Mouse (Mus musculus) CH12.LX (cell line): ENCODE measurements around the gene Gm42421. TPM values are rescaled to one million over a fixed set of nuclear protein-coding genes. Genes with fewer than 3 reads are reported as not detected.

Experiments
- DNase-seq: peaks from one replicate; pipeline ENCODE4 v3.0.0-alpha.2; 2013; ENCODE audit errors: extremely low read depth
- H3K27ac ChIP-seq: 2 replicates; pipeline ENCODE4 v1.5.1; 2012; ENCODE audit warnings: low read depth, mild to moderate bottlenecking, control low read depth, moderate library complexity; ENCODE audit not compliant: insufficient read depth
- H3K27me3 ChIP-seq: replicated peaks from 2 replicates; pipeline ENCODE3; 2012; ENCODE audit warnings: inconsistent platforms
- H3K36me3 ChIP-seq, 2 experiments: replicated peaks in 1 of 2; 2 replicates each; pipeline versions ENCODE3 to v1.6.1; 2012; ENCODE audit warnings: inconsistent platforms in 1 of 2, low read length in 1 of 2, mild to moderate bottlenecking in 1 of 2, mixed read lengths in 1 of 2, moderate library complexity in 1 of 2; ENCODE audit not compliant: control insufficient read depth in 1 of 2, insufficient read depth in 1 of 2
- H3K4me1 ChIP-seq, 2 experiments: 2 replicates each; pipeline ENCODE4 v1.6.1; 2012; ENCODE audit warnings: inconsistent platforms in 1 of 2, moderate library complexity in 1 of 2; ENCODE audit not compliant: insufficient read depth in 2 of 2, control insufficient read depth in 1 of 2
- H3K4me2 ChIP-seq: 2 replicates; pipeline ENCODE4 v1.6.1; 2012; ENCODE audit warnings: low read depth, mild to moderate bottlenecking, control low read depth; ENCODE audit not compliant: poor library complexity, insufficient read depth, severe bottlenecking
- H3K4me3 ChIP-seq, 3 experiments: fragments of 150-350 bp in 1 of 3; sonication (generic) in 1 of 3; replicated peaks in 1 of 3; 2 replicates each; pipeline versions ENCODE3 to v1.5.1; 2011 to 2012; ENCODE audit warnings: low read depth in 2 of 3, low read length in 2 of 3, mild to moderate bottlenecking in 2 of 3, moderate library complexity in 2 of 3, control low read depth in 1 of 3, improper control_type of control experiment in 1 of 3, inconsistent platforms in 1 of 3, mixed read lengths in 1 of 3; ENCODE audit not compliant: poor library complexity in 1 of 3
- H3K79me2 ChIP-seq: replicated peaks from 2 replicates; pipeline ENCODE4 v1.6.1; 2012; ENCODE audit warnings: mild to moderate bottlenecking, moderate library complexity; ENCODE audit not compliant: control insufficient read depth, poor library complexity, insufficient read depth, severe bottlenecking; ENCODE audit errors: extremely low read depth
- H3K9ac ChIP-seq: 2 replicates; pipeline ENCODE4 v1.6.1; 2012; ENCODE audit warnings: low read depth, mild to moderate bottlenecking, control low read depth, moderate library complexity; ENCODE audit not compliant: insufficient read depth
- H3K9me3 ChIP-seq: replicated peaks from 2 replicates; pipeline ENCODE3; 2012; ENCODE audit warnings: low read length, inconsistent platforms, mixed read lengths
- BHLHE40 ChIP-seq: IDR thresholded peaks from 2 replicates; pipeline ENCODE4 v1.6.1; 2011; ENCODE audit warnings: mild to moderate bottlenecking, low read depth, low read length, improper control_type of control experiment
- CHD1 ChIP-seq: IDR thresholded peaks from 2 replicates; pipeline ENCODE4 v1.6.1; 2012; ENCODE audit warnings: low read depth, low read length, improper control_type of control experiment, inconsistent platforms
- CHD2 ChIP-seq: IDR thresholded peaks from 2 replicates; pipeline ENCODE4 v1.6.1; 2011; ENCODE audit warnings: low read length, improper control_type of control experiment
- CTCF ChIP-seq, 2 experiments: IDR thresholded peaks in 1 of 2; conservative IDR thresholded peaks in 1 of 2; 2 replicates each; pipeline ENCODE4 v1.5.1; 2011 to 2012; ENCODE audit warnings: low read depth in 2 of 2, low read length in 2 of 2, improper control_type of control experiment in 1 of 2, inconsistent platforms in 1 of 2, mild to moderate bottlenecking in 1 of 2, moderate library complexity in 1 of 2
- E2F4 ChIP-seq: IDR thresholded peaks from 2 replicates; pipeline ENCODE4 v1.6.1; 2011; ENCODE audit warnings: low read depth, low read length, improper control_type of control experiment; ENCODE audit not compliant: insufficient replicate concordance
- EP300 ChIP-seq: IDR thresholded peaks from 2 replicates; pipeline ENCODE4 v1.6.1; 2011; ENCODE audit warnings: low read length, improper control_type of control experiment
- ETS1 ChIP-seq: conservative IDR thresholded peaks from 2 replicates; pipeline ENCODE4 v1.6.1; 2012; ENCODE audit warnings: low read depth, mild to moderate bottlenecking, inconsistent platforms, low read length, improper control_type of control experiment, moderate library complexity
- IRF4 ChIP-seq: IDR thresholded peaks from 2 replicates; pipeline ENCODE4 v1.6.1; 2014; ENCODE audit warnings: low read depth, mild to moderate bottlenecking, inconsistent platforms, low read length, improper control_type of control experiment
- JUND ChIP-seq: conservative IDR thresholded peaks from 2 replicates; pipeline ENCODE4 v1.6.1; 2011; ENCODE audit warnings: low read depth, low read length, improper control_type of control experiment
- MYC ChIP-seq: IDR thresholded peaks from 2 replicates; pipeline ENCODE4 v1.6.1; 2011; ENCODE audit warnings: low read depth, mild to moderate bottlenecking, improper control_type of control experiment, low read length
- NELFE ChIP-seq: IDR thresholded peaks from 2 replicates; pipeline ENCODE4 v1.6.1; 2011; ENCODE audit warnings: low read depth, low read length, improper control_type of control experiment
- POLR2AphosphoS2 ChIP-seq: IDR thresholded peaks from 2 replicates; pipeline ENCODE4 v1.6.1; 2011; ENCODE audit warnings: low read depth, low read length, improper control_type of control experiment
- RAD21 ChIP-seq: IDR thresholded peaks from 2 replicates; pipeline ENCODE4 v1.6.1; 2011; ENCODE audit warnings: low read depth, mild to moderate bottlenecking, low read length, improper control_type of control experiment, moderate library complexity
- SMC3 ChIP-seq: IDR thresholded peaks from 2 replicates; pipeline ENCODE4 v1.6.1; 2011; ENCODE audit warnings: low read depth, low read length, improper control_type of control experiment
- UBTF ChIP-seq: IDR thresholded peaks from 2 replicates; pipeline ENCODE4 v1.6.1; 2012; ENCODE audit warnings: low read depth, mild to moderate bottlenecking, inconsistent platforms, low read length, improper control_type of control experiment, moderate library complexity
- USF2 ChIP-seq: conservative IDR thresholded peaks from 2 replicates; pipeline ENCODE4 v1.6.1; 2011; ENCODE audit warnings: low read depth, low read length, improper control_type of control experiment
- ZKSCAN1 ChIP-seq: IDR thresholded peaks from 2 replicates; pipeline ENCODE4 v1.6.1; 2012; ENCODE audit warnings: low read depth, inconsistent platforms, low read length, improper control_type of control experiment, borderline replicate concordance
- ZMIZ1 ChIP-seq: IDR thresholded peaks from 2 replicates; pipeline ENCODE4 v1.6.1; 2012; ENCODE audit warnings: low read depth, mild to moderate bottlenecking, inconsistent platforms, low read length, improper control_type of control experiment
- dilution Hi-C: fragments of 300-500 bp; cut with MboI; formaldehyde crosslinking; loops from 2 replicates; pipeline ENCODE4 v1.14.3; 2020; ENCODE audit warnings: low sequenced_read_pairs; ENCODE audit not compliant: extremely low pct_unique_long_range_greater_than_20kb, extremely low pct_ligation_motif_present
- in situ Hi-C: fragments of 300-500 bp; cut with MboI; formaldehyde crosslinking; loops from 3 replicates; pipeline ENCODE4 v1.14.3; 2019; ENCODE audit warnings: low sequenced_read_pairs, low pct_ligation_motif_present, low pct_unique_long_range_greater_than_20kb, mixed read lengths
- polyA plus RNA-seq: library from polyadenylated mRNA; unstranded; fragments of >175 nt; gene quantifications from 2 replicates; pipeline ENCODE4 v1.2.1, GENCODE M21; 2012; ENCODE audit warnings: low read depth; ENCODE audit not compliant: insufficient read length
- total RNA-seq, 2 experiments: library from RNA; depleted of rRNA; stranded (reverse); fragments of 300-350 nt in 1 of 2; fragments of >200 nt in 1 of 2; gene quantifications; 2 replicates each; pipeline ENCODE4 v1.2.3; 2012 to 2014

Gm42421 gene
- total and polyA plus RNA-seq, 3 experiments: 0.59 to 1.4 (median 1.0) TPM

GRCm38 (mm10) chr5:143890741-143891140, 37.2 kb upstream of the Gm42421 start:
- TF ChIP-seq IRF4 (no peak), CHD2 (no peak), E2F4 (no peak)
- TF ChIP-seq, all 38 proteins: peak for 0
- no peaks in the 10 kb centered on the region for H3K79me2 ChIP-seq
- DNase-seq: no peak
- H3K9me3 ChIP-seq: peaks cover 5% of the 10 kb centered on the region
- H3K27ac ChIP-seq: no peak overlapping the region
- in situ Hi-C loops (no loop called here), dilution Hi-C loops (no loop called here)
- no peak overlapping the region for H3K9ac ChIP-seq
- peaks cover 50 to 92% of the 10 kb centered on the region in 2 experiments for H3K36me3 ChIP-seq
- no peaks in the 10 kb centered on the region for H3K27me3 ChIP-seq
- H3K4me1 ChIP-seq: no peaks in the 10 kb centered on the region
- H3K4me3 ChIP-seq: no peak overlapping the region
- H3K4me2 ChIP-seq: no peak overlapping the region

GRCm38 (mm10) chr5:143892255-143892886, 35.6 kb upstream of the Gm42421 start:
- no peaks in the 10 kb centered on the region for H3K9me3 ChIP-seq
- TF ChIP-seq ETS1 (no peak), CHD2 (no peak), CTCF (conservative IDR thresholded peaks at IDR 0.05 in 1 of 2, IDR thresholded peaks at IDR 0.05 in 1 of 2; ENCODE audit: low read depth in 2 of 2, low read length in 2 of 2) (no peak), JUND (no peak), ZMIZ1 (no peak), ZKSCAN1 (no peak), IRF4 (no peak), MYC (no peak), UBTF (no peak), NELFE (no peak), RAD21 (no peak), CHD1 (no peak), POLR2AphosphoS2 (no peak), SMC3 (no peak), BHLHE40 (no peak), EP300 (no peak), USF2 (no peak)
- in situ Hi-C loops (no loop called here), dilution Hi-C loops (no loop called here)
- no peak overlapping the region for H3K9ac ChIP-seq
- H3K79me2 ChIP-seq: no peaks in the 10 kb centered on the region
- H3K27ac ChIP-seq: no peak overlapping the region
- H3K4me3 ChIP-seq: no peak overlapping the region
- no peaks in the 10 kb centered on the region for H3K4me1 ChIP-seq
- DNase-seq: no peak
- no peak overlapping the region for H3K4me2 ChIP-seq
- H3K36me3 ChIP-seq: peaks cover 40 to 88% of the 10 kb centered on the region in 2 experiments
- no peaks in the 10 kb centered on the region for H3K27me3 ChIP-seq
